In genomic region chr17:85982271-85982670, GRCm38 (mm10) we compare ENCODE assay signal across 30 mouse cellular contexts.
"Had no signal": no experiment of that assay in that cellular context is flagged by ENCODE, and none has a peak within 500 bp of the region (broad histone marks: within the 10 kb centered on the region; RNA-seq: fewer than 3 reads in every experiment).

No protein-coding gene starts in this region.

- H3K27me3 ChIP-seq: limb, embryonic 12.5 days; limb, embryonic 13.5 days; limb, embryonic 15.5 days; liver, embryonic 12.5 days; liver, embryonic 13.5 days; liver, embryonic 15.5 days; lung, embryonic 15.5 days; megakaryocyte, embryonic 14.5 days; midbrain, embryonic 12.5 days; midbrain, embryonic 13.5 days had no signal

- H3K9me3 ChIP-seq: limb, embryonic 10.5 days; limb, embryonic 15.5 days; liver, embryonic 12.5 days; liver, embryonic 13.5 days; liver, embryonic 15.5 days; lung, embryonic 15.5 days; midbrain, embryonic 10.5 days; midbrain, embryonic 12.5 days; midbrain, embryonic 13.5 days had no signal

- H3K27ac ChIP-seq: left cerebral cortex, adult 2 months; limb, embryonic 10.5 days; limb, embryonic 12.5 days; limb, embryonic 13.5 days; limb, embryonic 15.5 days; liver, embryonic 12.5 days; liver, embryonic 13.5 days; liver, embryonic 14.5 days; liver, embryonic 15.5 days; lung, embryonic 15.5 days; macrophage; midbrain, embryonic 10.5 days; midbrain, embryonic 12.5 days; midbrain, embryonic 13.5 days had no signal

- DNase-seq: left cerebral cortex, postnatal 4 days; liver; liver, embryonic 13.5 days; liver, postnatal 0 days; lung, adult 18-20 months; lung, adult 2 months; lung, embryonic 14.5 days; lung, postnatal 10 days; lung, postnatal 14 days; lung, postnatal 36 days; lung, postnatal 4 days; midbrain, embryonic 14.5 days had no signal

- ATAC-seq: liver, embryonic 12.5 days; liver, postnatal 0 days; lung, postnatal 0 days; midbrain, embryonic 13.5 days; midbrain, embryonic 16.5 days had no signal

- H3K4me2 ChIP-seq: limb, embryonic 12.5 days; limb, embryonic 13.5 days; limb, embryonic 15.5 days; liver, embryonic 11.5 days; liver, embryonic 12.5 days; liver, embryonic 13.5 days; liver, embryonic 15.5 days; lung, embryonic 14.5 days; lung, embryonic 15.5 days; midbrain, embryonic 12.5 days; midbrain, embryonic 13.5 days had no signal

- H3K4me1 ChIP-seq: lung, embryonic 15.5 days; midbrain, embryonic 10.5 days; midbrain, embryonic 12.5 days; midbrain, embryonic 13.5 days had no signal

- H3K4me3 ChIP-seq: left cerebral cortex, adult 2 months; limb, embryonic 10.5 days; limb, embryonic 12.5 days; limb, embryonic 13.5 days; limb, embryonic 15.5 days; liver, embryonic 12.5 days; liver, embryonic 13.5 days; liver, embryonic 15.5 days; lung, embryonic 15.5 days; megakaryocyte, embryonic 14.5 days; midbrain, embryonic 10.5 days; midbrain, embryonic 12.5 days; midbrain, embryonic 13.5 days; myocyte had no signal

- H3K9ac ChIP-seq: limb, embryonic 12.5 days; limb, embryonic 13.5 days; limb, embryonic 15.5 days; liver, embryonic 12.5 days; liver, embryonic 13.5 days; liver, embryonic 14.5 days; liver, embryonic 15.5 days; liver, postnatal 0 days; lung, embryonic 14.5 days; lung, embryonic 15.5 days; midbrain, embryonic 12.5 days; midbrain, embryonic 13.5 days had no signal

- H3K36me3 ChIP-seq: limb, embryonic 15.5 days; lung, embryonic 15.5 days; midbrain, embryonic 12.5 days had no signal
